Mouse (Mus musculus) small intestine, adult 2 months (tissue): ENCODE data around the gene Prmt3.

Experiments
- CTCF ChIP-seq: fragments of 200-500 bp; IDR thresholded peaks from 2 replicates; pipeline ENCODE4 v1.5.1; 2012; ENCODE audit warnings: low read depth, mild to moderate bottlenecking, control low read depth, inconsistent platforms, low read length, moderate library complexity, mixed read lengths; ENCODE audit not compliant: insufficient replicate concordance, insufficient read length; ENCODE audit errors: extremely low read depth
- POLR2A ChIP-seq: fragments of 200-500 bp; IDR thresholded peaks from 2 replicates; pipeline ENCODE4 v1.6.1; 2012; ENCODE audit warnings: low read depth, mild to moderate bottlenecking, control low read depth, inconsistent platforms, low read length, moderate library complexity

DNA sequence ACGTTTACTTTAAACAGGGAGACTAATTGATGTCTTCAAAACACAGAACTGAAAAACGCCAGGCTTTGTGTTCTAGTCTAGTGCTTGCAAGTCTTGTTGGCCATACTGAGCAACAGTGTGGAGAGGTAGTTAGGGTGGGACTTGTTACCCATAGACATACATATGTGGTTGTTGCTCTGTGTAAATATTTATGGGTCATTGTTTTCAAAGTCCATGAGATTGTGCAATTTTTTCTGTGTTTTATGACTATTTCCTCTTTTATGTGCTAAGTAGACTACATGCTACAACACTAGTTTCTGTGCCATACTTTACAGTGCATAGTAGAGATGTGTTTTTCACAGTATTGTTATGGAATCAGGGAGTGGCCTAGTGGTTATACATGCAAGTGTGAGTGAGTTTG is 16.2 kb downstream of the Prmt3 start:
- TF ChIP-seq CTCF: no peak
- TF ChIP-seq POLR2A: no peak
